Mouse (Mus musculus) testis, adult 2 months (tissue): ENCODE data around the gene 4933407L21Rik.

Experiments used
- CTCF ChIP-seq: fragments of 200-500 bp; IDR thresholded peaks from 2 replicates; pipeline ENCODE4 v1.5.1; 2012; ENCODE audit warnings: low read depth, mild to moderate bottlenecking, inconsistent platforms, low read length, moderate library complexity; ENCODE audit not compliant: control insufficient read depth, insufficient read depth, insufficient replicate concordance
- POLR2A ChIP-seq: fragments of 200-500 bp; IDR thresholded peaks from 2 replicates; pipeline ENCODE4 v1.6.1; 2012; ENCODE audit warnings: low read depth, mild to moderate bottlenecking, inconsistent platforms, low read length, moderate library complexity; ENCODE audit not compliant: control insufficient read depth

DNA sequence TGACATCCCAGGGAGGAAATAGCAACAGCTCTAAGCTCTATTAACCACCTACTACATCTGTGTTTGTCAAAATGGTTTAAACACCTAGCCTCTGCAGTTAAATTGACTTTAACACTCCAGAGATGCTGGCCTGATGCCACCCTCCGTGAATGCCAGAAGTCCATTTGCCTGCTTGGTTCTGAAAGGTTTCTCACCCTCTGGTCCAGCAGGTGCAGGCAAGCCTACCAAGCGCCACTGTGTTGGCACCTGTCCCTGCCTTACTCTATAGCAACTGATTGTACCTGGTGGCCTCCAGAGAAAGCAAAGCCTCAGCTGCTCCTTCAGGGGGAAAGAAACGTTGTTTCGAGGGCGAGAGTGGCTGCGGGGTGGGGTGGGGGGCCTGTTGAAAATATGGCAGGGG, 8.0 kb downstream of the 4933407L21Rik start:
- TF ChIP-seq CTCF (no peak), POLR2A (no peak)
